Comparison of ENCODE assay signal across 7 mouse cellular contexts in genomic region chr2:30392577-30393369, GRCm38 (mm10). TPM values are rescaled to one million over a fixed set of nuclear protein-coding genes. Genes with fewer than 3 reads are reported as not detected.
DNase-seq lines count a peak whose midpoint lies in the region; ATAC-seq lines count a peak whose summit lies in the region.

No protein-coding gene starts in this region.

- peak overlapping the region; percentile 99 for H3K4me2 ChIP-seq in forebrain, embryonic 16.5 days (ENCODE audit: low read length)

- peaks cover 2% of the 10 kb centered on the region for H3K36me3 ChIP-seq in forebrain, embryonic 16.5 days (ENCODE audit: control insufficient read depth, insufficient read depth)

- peak overlapping the region; percentile 83 for H3K9ac ChIP-seq in forebrain, embryonic 16.5 days (replicated peaks; ENCODE audit: low read depth, low read length)

- WGBS in forebrain, embryonic 16.5 days = under 1% methylated on average over 54 of the region's 54 CpGs

- H3K9me3 ChIP-seq in forebrain, embryonic 16.5 days (ENCODE audit: control insufficient read depth, low read length) = no peaks in the 10 kb centered on the region

- H3K4me3 ChIP-seq in forebrain, embryonic 16.5 days (replicated peaks; ENCODE audit: low read length) = peak overlapping the region; percentile 95

- H3K27ac ChIP-seq in forebrain, embryonic 16.5 days (ENCODE audit: low read length) = peak overlapping the region; percentile 96

- peak; percentile 80 for ATAC-seq in forebrain, embryonic 16.5 days
- ATAC-seq in hematopoietic stem cell, adult 5-6 weeks (replicated peaks in 1 of 2; ENCODE audit: insufficient read depth in 1 of 2, low FRiP score in 2 of 2, low TSS enrichment in 1 of 2, low read depth in 1 of 2, poor library complexity in 2 of 2, severe bottlenecking in 2 of 2) = peak; percentile 19 to 25; a peak in 2 of 4 replicates

- H3K4me1 ChIP-seq in forebrain, embryonic 16.5 days (replicated peaks; ENCODE audit: control insufficient read depth, insufficient read depth, low read length) = peaks cover 16% of the 10 kb centered on the region

- no peaks in the 10 kb centered on the region for H3K27me3 ChIP-seq in forebrain, embryonic 16.5 days (replicated peaks; ENCODE audit: control insufficient read depth, insufficient read depth, low read length)

- DNase-seq in WW6 (ENCODE audit: low read depth, low spot score) = peak; percentile 65
- peak; percentile 59 to 86 for DNase-seq in cerebellum, adult 18-20 months
- peak; percentile 77 for DNase-seq in layer of hippocampus, adult 9-11 months
- peak; percentile 82 to 92 for DNase-seq in lung, postnatal 4 days
- peak; percentile 71 for DNase-seq in skeletal muscle tissue, adult 2 months (ENCODE audit: low read depth, low spot score)

RNA-seq across cellular contexts. Expression of gene Dolpp1, which starts 0.7 kb away (rescaled TPM):
- polyA plus RNA-seq in forebrain, embryonic 16.5 days (2015; fragmentation: Nextera tagmentation; extraction: Ambion mirVana) = 59.3 and 66.5 TPM in 2 replicates
- 7.4 and 24.5 TPM in 2 replicates for total RNA-seq in hematopoietic stem cell, adult 5-6 weeks (2017)

RNA-seq across cellular contexts. Expression of gene Crat, which starts 22.8 kb away (rescaled TPM):
- polyA plus RNA-seq in forebrain, embryonic 16.5 days (2015; fragmentation: Nextera tagmentation; extraction: Ambion mirVana) = 21.3 and 21.4 TPM in 2 replicates
- total RNA-seq in hematopoietic stem cell, adult 5-6 weeks (2017) = 7.1 and 8.9 TPM in 2 replicates

RNA-seq across cellular contexts. Expression of gene Ptpa, which starts 23.1 kb away (rescaled TPM):
- 146 and 163 TPM in 2 replicates for polyA plus RNA-seq in forebrain, embryonic 16.5 days (2015; fragmentation: Nextera tagmentation; extraction: Ambion mirVana)
- total RNA-seq in hematopoietic stem cell, adult 5-6 weeks (2017) = 60.4 and 66.6 TPM in 2 replicates

RNA-seq across cellular contexts. Expression of gene Miga2, which starts 28.7 kb away (rescaled TPM):
- 29.7 and 35.6 TPM in 2 replicates for polyA plus RNA-seq in forebrain, embryonic 16.5 days (2015; fragmentation: Nextera tagmentation; extraction: Ambion mirVana)
- 7.4 and 14.8 TPM in 2 replicates for total RNA-seq in hematopoietic stem cell, adult 5-6 weeks (2017)

RNA-seq across cellular contexts. Expression of gene Sh3glb2, which starts 33.6 kb away (rescaled TPM):
- polyA plus RNA-seq in forebrain, embryonic 16.5 days (2015; fragmentation: Nextera tagmentation; extraction: Ambion mirVana) = 159 and 203 TPM in 2 replicates
- total RNA-seq in hematopoietic stem cell, adult 5-6 weeks (2017) = 30.4 and 41.2 TPM in 2 replicates

Comparison
In these comparisons a context has a peak if more than half of its experiments do, and no peak if none do; other contexts are left out.
1. Peak in every context shown above with its lines: DNase-seq, ATAC-seq, H3K4me3 ChIP-seq and H3K27ac ChIP-seq.